Mouse (Mus musculus) thymus, postnatal 14 days (tissue): ENCODE results near the gene Olfr12.

Experiments
- DNase-seq: peaks from one replicate; pipeline ENCODE4 v3.0.0; 2021

Gene Olfr12

DNA sequence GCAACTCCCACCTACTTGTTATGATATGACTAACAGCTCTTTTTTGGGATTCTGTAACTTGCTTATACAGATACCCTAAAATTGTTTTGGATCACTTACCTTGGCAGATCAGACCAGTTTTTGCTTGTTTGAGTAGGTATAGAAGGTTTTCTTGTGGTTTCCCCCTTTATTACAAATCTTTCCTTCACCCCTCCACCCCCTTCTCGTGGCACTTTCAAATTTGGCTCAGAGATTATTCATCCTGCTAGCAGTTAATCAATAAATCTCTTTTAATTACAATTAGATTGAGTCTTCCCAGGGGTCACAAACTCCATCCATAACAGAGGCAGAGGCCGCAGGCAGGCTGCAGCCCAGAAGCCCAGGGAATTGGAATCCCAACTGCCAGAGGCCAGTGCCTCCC lies at the start of gene Olfr12:
Gene Olfr12, plus strand, starts transcription at position 301 of the 400 bp plus-strand sequence.
- DNase-seq = no peak

DNA sequence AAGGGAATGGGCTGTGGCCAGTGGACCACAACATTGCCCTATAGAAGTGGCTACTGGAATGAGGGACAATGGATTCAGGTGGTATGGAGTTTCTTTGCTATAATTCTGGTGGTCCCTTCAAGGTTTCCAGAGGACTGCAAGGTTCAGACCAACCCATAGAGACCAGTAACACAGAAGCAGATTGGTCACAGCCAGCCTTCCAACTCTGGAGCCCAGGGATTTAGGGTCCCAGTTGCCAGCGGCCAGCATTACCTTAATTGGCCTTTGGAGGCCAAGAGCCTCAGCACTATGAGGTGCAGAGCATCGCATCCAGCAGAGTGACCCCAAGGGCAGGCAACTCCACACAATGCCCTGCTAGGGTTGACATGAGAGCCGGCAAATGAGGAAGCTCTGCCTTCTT lies 46.6 kb upstream of the Olfr12 start, which contains the start of gene Olfr1413:
Gene Olfr1413, plus strand, starts transcription at position 301 of the 400 bp plus-strand sequence.
- DNase-seq = no peak

DNA sequence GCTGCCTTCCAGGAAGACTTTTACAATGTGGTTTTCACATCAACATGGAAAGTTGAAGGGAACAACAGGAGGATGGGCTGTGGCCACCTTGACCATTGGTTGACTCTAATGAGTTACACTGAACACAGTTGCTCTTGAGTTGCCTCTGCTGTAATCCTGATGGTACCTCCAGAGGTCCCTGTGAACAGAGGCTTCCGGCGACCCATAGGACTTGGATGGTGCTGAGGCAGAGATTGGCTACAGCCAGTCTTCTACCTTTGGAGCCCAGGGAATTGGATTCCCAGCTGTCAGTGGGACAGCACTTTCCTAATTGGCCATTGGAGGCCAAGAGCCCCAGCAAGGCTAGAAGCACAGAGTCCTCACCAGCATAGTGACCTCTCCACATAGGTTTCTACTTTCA lies 32.1 kb upstream of the Olfr12 start, which contains the start of gene Olfr1412:
Gene Olfr1412, plus strand, starts transcription at position 301 of the 400 bp plus-strand sequence.
- no peak for DNase-seq

DNA sequence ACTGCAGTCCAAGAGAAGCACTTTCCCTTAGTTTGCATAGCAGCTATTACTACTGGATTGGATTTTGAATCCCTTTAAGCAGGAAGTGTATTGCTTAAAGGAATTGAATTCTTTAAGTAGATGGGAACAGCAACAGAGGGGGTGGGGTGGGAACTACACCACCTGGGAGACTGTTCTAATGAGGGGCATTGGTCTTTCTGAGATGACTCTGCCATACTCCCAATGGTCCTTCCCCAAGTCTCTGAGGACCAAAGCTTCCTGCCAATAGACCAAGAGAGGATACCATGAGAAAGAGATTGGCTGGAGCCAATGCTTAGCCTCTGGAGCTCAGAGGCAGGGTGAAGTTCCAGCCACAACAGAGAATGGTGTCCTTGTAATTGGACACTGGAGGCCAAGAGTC lies 23.5 kb upstream of the Olfr12 start, which contains the start of gene Olfr1411:
Gene Olfr1411, plus strand, starts transcription at position 301 of the 400 bp plus-strand sequence.
- DNase-seq = no peak

- no peak for DNase-seq
These were observed 21.6 kb upstream of the Olfr12 start for GRCm38 (mm10) chr1:92596019-92596418.

GRCm38 (mm10) chr1:92605482-92605881 lies 12.1 kb upstream of the Olfr12 start, which contains the start of gene Olfr1410:
TSS of gene Olfr1410 (plus strand) at chr1:92605782.
- DNase-seq = no peak

DNA sequence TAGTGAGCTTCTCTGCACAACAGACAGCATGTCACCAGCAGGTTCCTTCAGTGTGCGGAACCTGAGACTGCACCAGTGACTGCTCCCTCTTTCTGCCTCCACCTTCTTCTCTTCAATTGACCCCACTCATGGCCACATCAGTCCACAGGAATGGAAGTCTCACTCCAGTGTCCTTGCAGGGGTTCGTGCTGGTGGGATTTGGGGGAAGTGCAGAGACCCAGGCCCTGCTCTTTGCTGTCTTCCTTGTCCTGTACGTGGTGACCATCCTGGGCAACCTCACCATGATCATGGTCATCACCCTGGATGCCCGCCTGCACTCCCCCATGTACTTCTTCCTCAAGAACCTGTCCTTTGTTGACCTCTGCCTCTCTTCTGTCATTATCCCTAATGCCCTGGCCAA lies 9.9 kb upstream of the Olfr12 start:
- DNase-seq = no peak

- peak; percentile 66 for DNase-seq
These were observed 6.6 kb upstream of the Olfr12 start for GRCm38 (mm10) chr1:92611008-92611407.

DNA sequence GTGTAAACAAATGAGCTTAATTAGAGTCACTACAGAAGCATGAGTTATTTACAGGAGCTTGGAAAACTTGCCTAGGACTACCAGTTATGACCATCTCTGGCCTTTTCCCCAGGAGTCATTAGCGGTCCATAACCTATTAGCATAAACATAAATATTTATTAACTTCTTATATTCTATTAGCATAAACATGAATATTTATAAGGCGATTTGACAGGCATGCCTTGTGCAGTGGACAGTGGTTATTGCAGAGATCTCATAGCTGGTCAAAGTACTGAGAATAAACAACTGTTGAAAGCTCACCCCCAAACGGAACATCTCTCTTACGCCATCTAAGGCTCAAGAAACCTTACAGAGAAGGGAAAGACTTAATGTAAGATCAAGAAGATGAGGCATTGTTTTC lies 4.4 kb upstream of the Olfr12 start:
- no peak for DNase-seq

DNA sequence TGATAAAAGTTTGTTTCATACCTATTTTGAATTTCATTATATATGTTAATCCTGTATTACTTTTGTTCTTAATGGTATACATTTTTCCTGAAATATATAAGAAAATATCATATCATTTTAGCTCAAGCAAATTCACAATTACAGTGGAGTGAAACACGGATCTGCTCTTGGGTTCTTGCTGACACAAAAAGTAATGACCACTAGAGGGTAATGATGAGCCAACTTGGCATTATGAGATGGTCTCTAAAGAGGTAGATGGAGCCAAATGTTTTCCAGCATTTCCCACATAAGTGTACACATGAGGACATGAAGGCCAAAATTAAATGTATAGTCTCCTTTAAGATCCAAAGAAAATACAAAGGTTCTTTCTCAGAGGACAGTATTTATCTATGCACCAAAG lies 3.1 kb upstream of the Olfr12 start:
- DNase-seq = no peak

DNA sequence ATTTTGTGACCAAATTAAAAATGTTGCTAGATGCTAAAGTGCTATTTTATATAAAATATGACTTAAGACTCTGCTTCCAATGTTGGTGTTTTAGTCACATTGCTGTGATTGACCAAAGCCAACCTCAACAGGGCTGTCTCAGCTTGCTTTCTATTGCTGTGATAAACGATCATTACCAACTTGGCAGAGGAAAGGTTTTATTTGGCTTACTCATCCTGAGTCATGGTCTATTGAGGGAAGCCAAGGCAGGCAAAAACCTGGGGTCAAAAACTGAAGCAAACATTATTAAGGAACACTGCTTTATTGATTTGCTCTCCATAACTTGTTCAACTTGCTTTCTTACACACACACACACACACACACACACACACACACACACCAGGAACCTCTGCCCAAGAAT lies 1.5 kb upstream of the Olfr12 start:
- no peak for DNase-seq

- DNase-seq = no peak
These were observed 772 bp downstream of the Olfr12 start for GRCm38 (mm10) chr1:92618360-92618759.

- DNase-seq = no peak
These were observed 10.6 kb downstream of the Olfr12 start for GRCm38 (mm10) chr1:92628227-92628626.

GRCm38 (mm10) chr1:92632196-92632595 lies 14.6 kb downstream of the Olfr12 start:
- DNase-seq = no peak

DNA sequence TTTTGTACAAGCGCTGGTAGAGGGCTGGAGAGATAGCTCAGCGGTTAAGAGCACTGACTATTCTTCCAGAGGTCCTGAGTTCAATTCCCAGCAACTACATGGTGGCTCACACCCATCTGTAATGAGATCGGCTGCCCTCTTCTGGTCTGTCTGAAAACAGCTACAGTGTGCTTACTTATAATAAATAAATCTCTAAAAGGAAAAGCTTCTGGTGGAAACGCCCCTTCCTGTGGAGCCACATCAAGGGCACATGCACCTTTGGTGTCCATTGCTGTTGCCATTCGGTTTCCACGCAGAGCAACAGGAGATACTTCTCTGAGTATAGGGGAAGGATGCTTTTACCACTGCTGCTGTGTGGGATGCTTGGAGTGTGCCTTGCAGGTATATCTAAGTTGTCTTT lies 15.4 kb downstream of the Olfr12 start:
- DNase-seq = no peak

DNA sequence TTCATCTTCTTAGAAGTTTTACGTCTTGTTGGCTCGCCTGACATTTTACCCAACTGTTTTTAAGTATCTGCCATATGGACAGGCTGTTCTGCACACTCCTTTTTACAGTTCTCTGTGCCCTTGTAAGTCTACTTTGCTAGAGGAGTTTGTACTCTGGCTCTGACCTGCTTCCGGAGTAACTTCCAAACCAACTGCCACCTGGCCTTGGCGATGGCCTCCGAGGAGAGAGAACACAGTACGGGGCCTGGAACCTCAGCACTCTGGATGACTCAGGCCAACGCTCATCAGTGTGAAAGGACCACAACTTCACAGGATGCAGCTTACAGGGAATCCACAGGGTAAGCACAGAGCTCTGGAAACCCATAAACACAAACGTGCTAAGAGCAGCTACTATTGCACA lies 16.1 kb downstream of the Olfr12 start:
- DNase-seq = no peak

GRCm38 (mm10) chr1:92634569-92634968 lies 17.0 kb downstream of the Olfr12 start:
- no peak for DNase-seq

- no peak for DNase-seq
These were observed 17.5 kb downstream of the Olfr12 start for GRCm38 (mm10) chr1:92634976-92635599.

DNA sequence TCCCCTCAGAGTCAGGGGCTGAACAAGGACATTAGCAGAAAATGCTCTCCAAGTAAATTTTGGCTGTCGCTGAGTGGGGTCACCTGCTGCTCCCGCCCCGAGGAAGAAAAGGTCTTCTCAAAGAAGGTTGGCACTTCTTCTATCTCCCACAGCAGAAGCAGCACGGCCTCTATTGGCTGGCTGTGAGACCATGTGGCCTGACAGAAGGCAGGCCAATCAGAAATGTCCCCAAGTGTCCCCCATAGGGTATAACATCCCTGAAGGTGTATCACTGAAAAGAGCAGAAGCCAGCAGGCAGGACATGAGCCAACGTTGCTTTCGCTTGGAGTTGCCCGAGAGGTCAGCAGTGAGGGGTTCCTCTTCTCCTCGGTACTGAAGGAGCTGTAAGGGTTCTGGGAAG lies 18.4 kb downstream of the Olfr12 start:
- no peak for DNase-seq

- DNase-seq = no peak
These were observed 19.1 kb downstream of the Olfr12 start for GRCm38 (mm10) chr1:92636676-92637075.

DNA sequence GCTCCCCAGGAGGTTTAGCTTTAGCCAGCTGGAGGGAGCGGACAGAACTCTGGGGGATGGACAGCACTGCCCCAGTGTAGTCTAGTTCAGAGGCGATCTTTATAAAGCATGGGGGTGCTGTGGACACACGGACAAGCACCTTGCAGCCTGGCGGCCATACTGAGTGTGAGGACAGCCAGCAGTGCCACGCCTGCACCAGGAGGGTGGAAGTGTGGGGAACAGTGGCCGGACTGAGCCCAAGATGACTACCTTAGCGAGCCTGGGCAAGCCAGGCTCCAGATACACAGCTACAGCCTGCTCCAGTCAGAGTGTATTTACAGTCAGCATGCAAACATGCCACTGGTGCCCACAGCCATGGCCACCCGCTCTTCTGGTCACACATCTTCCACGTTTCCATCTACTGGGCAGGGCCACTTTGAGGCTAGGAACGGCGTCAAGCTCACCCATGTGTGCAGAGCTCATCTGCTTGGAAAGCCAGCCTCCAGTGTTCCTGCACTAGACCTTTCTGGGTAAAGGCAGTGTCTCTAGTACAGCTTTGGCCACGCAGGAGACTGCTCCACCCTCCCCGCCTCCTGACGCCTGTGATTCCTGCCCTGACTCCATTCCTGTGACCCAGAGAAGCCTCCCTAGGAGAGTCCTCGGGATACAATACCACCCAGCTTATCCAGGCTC lies 20.0 kb downstream of the Olfr12 start:
- DNase-seq = no peak

DNA sequence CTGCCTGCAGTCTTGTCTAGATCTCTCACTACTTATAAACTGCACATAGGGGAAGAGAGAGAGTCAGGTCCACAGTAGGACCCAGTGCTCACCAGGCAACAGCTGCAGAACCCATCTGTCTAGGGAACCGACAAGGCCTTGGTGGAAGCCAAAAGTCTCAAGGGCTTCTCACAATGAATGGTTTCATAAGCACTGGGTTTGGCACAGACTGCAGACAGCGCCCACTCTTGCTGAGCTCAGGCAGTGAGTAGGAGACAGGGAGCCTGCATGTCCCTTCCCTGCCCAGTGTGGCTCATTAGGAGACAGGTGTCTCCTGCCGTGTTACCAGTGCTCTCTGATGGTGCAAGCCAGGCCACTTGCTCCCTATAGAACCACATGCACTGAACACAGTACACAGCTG lies 20.6 kb downstream of the Olfr12 start:
- DNase-seq = no peak

- DNase-seq = no peak
These were observed 21.1 kb downstream of the Olfr12 start for GRCm38 (mm10) chr1:92638736-92639135.

- peak; percentile 30 for DNase-seq
These were observed 22.8 kb downstream of the Olfr12 start for GRCm38 (mm10) chr1:92640393-92640792.
